Mouse (Mus musculus) testis, adult 2 months (tissue): Measurements from ENCODE around the gene Scimp. TPM values are rescaled to one million over a fixed set of nuclear protein-coding genes. Genes with fewer than 3 reads are reported as not detected.
"Not testable (repeated sequence)": the region's sequence is repeated elsewhere in the genome, so short reads cannot be mapped to it uniquely, and the experiment has no call there.

Source experiments
- H3K27ac ChIP-seq: fragments of 200-500 bp; 2 replicates; pipeline ENCODE4 v1.5.1; 2012; ENCODE audit warnings: low read depth, low read length; ENCODE audit not compliant: control insufficient read depth, insufficient read depth
- H3K27me3 ChIP-seq: fragments of 200-500 bp; 2 replicates; pipeline ENCODE4 v1.6.1; 2012; ENCODE audit warnings: mild to moderate bottlenecking, low read length, moderate library complexity; ENCODE audit not compliant: control insufficient read depth, insufficient read depth
- H3K36me3 ChIP-seq: fragments of 200-500 bp; 2 replicates; pipeline ENCODE4 v1.6.1; 2012; ENCODE audit warnings: mild to moderate bottlenecking, low read length; ENCODE audit not compliant: control insufficient read depth, insufficient read depth
- H3K4me1 ChIP-seq: fragments of 200-500 bp; 2 replicates; pipeline ENCODE4 v1.6.1; 2012; ENCODE audit warnings: low read length; ENCODE audit not compliant: control insufficient read depth, insufficient read depth
- H3K4me3 ChIP-seq: fragments of 200-500 bp; 2 replicates; pipeline ENCODE4 v1.5.1; 2012; ENCODE audit warnings: low read depth, mild to moderate bottlenecking, low read length, moderate library complexity, mixed read lengths; ENCODE audit not compliant: control insufficient read depth
- CTCF ChIP-seq: fragments of 200-500 bp; IDR thresholded peaks from 2 replicates; pipeline ENCODE4 v1.5.1; 2012; ENCODE audit warnings: low read depth, mild to moderate bottlenecking, inconsistent platforms, low read length, moderate library complexity; ENCODE audit not compliant: control insufficient read depth, insufficient read depth, insufficient replicate concordance
- POLR2A ChIP-seq: fragments of 200-500 bp; IDR thresholded peaks from 2 replicates; pipeline ENCODE4 v1.6.1; 2012; ENCODE audit warnings: low read depth, mild to moderate bottlenecking, inconsistent platforms, low read length, moderate library complexity; ENCODE audit not compliant: control insufficient read depth
- polyA plus RNA-seq: library from polyadenylated mRNA; depleted of rRNA; stranded (reverse); fragments of >200 nt; gene quantifications from 2 replicates; pipeline ENCODE4 v1.2.3, GENCODE M21; 2012

Gene Scimp
- polyA plus RNA-seq, 1 experiment = 0.16 TPM

DNA sequence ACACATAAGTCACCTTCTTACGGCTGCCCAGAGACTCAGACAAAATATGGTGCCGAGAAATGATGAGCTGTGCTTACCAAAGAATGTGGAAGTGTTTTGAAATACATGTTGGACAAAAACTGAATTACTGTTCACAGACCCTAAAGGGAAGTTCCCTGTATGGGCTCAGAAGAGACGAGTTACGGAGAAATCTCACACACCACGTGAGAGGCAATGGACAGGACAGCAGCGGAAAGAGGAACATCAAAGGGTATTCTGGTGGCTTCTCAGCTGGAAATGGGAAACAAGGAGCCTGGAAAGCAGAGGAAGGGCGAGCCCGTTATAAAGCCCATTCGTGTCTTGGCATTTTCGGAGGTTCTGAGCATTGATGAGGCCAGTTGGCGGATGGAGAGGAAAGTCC, 25.3 kb downstream of the Scimp start:
- TF ChIP-seq CTCF = no peak
- TF ChIP-seq POLR2A = no peak
- Histone ChIP-seq H3K27me3 (no peaks in the 10 kb centered on the region), H3K36me3 (no peaks in the 10 kb centered on the region), H3K4me1 (no peaks in the 10 kb centered on the region), H3K4me3 (no peak overlapping the region), H3K27ac (no peak overlapping the region)

DNA sequence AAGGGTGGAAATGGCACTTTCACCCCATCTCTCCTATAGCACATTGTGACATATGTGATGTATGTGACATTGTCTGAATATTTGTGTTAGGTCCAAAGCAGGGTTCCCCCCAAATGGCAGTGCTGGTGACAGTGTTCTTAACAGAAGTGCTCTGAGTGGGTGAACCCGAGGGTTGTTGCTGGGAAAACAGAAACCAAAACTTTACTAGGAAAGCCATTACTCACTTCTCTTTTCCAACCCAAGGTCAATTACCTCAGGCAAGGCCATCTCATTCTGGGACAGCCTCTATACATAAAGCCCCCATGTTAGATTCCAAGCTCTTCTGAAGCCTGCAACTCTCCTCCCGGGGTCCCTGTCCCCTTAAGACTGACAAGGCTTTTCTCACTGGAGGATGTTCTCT, 26.5 kb downstream of the Scimp start:
- Histone ChIP-seq H3K27ac (no peak overlapping the region), H3K4me1 (no peaks in the 10 kb centered on the region), H3K36me3 (no peaks in the 10 kb centered on the region), H3K4me3 (no peak overlapping the region), H3K27me3 (no peaks in the 10 kb centered on the region)
- TF ChIP-seq CTCF = no peak
- TF ChIP-seq POLR2A = no peak

DNA sequence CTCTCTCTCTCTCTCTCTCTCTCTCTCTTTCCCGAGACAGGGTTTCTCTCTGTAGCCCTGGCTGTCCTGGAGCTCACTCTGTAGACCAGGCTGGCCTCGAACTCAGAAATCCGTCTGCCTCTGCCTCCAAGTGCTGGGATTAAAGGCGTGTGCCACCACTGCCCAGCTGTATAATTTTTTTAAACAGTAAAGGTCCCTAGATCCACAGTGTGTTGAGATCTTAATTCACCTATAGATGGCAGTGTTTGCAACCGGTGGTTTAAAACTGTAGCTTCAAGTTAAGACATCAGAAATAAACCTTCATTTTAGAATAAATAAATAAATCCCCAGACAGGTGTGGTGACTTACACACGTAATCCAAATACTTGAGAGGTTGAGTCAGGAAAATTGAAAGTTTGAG, 34.3 kb downstream of the Scimp start:
- not testable (repeated sequence) for H3K27me3 ChIP-seq, H3K27ac ChIP-seq, H3K4me1 ChIP-seq, H3K4me3 ChIP-seq, H3K36me3 ChIP-seq

GRCm38 (mm10) chr11:70777634-70778033, 34.8 kb downstream of the Scimp start:
- no peak overlapping the region for H3K27ac ChIP-seq
- H3K4me1 ChIP-seq = peaks cover 4% of the 10 kb centered on the region
- TF ChIP-seq POLR2A (no peak), CTCF (no peak)

DNA sequence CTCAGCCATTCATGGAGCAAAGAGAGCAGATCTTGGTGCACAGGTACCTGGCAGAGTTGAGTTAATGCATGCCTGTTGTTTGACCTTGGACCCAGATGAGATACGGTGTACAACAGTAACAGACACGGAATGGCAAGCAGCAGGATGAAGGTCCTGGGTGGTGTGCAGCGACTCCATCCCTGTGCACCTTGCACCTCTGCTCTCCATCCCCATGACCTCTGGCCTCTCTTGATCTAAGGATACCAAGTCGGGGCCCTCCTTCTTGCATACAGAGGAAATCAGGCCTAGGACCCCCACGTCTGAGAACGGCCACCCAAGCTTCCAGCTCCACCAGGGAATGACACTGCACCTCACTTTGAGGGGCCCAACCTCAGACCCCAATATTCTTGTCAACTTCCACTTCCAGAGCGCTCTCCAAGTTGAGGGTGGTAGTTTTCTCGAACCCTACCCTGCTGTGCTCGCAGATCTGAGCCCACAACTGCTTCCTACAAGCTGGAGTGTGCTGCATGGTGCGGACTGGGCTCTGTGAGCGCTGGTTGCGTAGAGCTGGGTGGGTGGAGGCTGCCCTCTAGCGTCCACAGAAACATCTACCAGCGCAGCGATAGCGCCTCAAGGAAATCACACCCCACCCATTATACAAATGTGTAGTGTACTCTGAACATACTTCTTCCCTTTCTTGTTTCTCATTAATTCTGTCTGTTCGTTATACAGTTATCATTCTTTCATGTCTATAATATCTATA, 35.4 kb downstream of the Scimp start:
- Histone ChIP-seq H3K4me3 (no peak overlapping the region), H3K27ac (no peak overlapping the region), H3K4me1 (peaks cover 4% of the 10 kb centered on the region), H3K27me3 (no peaks in the 10 kb centered on the region), H3K36me3 (no peaks in the 10 kb centered on the region)
- TF ChIP-seq POLR2A (no peak), CTCF (peak; percentile 86; the same call in 1 of the 2 replicates)

More at GRCm38 (mm10) chr11:70777634-70778033, 34.8 kb downstream of the Scimp start:
- no peaks in the 10 kb centered on the region for H3K27me3 ChIP-seq
- H3K4me3 ChIP-seq = no peak overlapping the region
- no peaks in the 10 kb centered on the region for H3K36me3 ChIP-seq

GRCm38 (mm10) chr11:70770804-70771203, 41.6 kb downstream of the Scimp start:
- Histone ChIP-seq H3K4me1 (no peaks in the 10 kb centered on the region), H3K4me3 (no peak overlapping the region), H3K36me3 (no peaks in the 10 kb centered on the region; the same call in none of the 2 replicates), H3K27ac (no peak overlapping the region), H3K27me3 (no peaks in the 10 kb centered on the region)
- TF ChIP-seq CTCF (no peak), POLR2A (no peak)

GRCm38 (mm10) chr11:70765776-70766445, 46.5 kb downstream of the Scimp start:
- peaks cover 3% of the 10 kb centered on the region; the same call in 1 of the 2 replicates for H3K4me1 ChIP-seq
- no peak overlapping the region for H3K27ac ChIP-seq

More at GRCm38 (mm10) chr11:70765776-70766445, 46.5 kb downstream of the Scimp start:
- Histone ChIP-seq H3K4me3 (no peak overlapping the region), H3K36me3 (no peaks in the 10 kb centered on the region), H3K27me3 (no peaks in the 10 kb centered on the region)
- TF ChIP-seq POLR2A (no peak), CTCF (no peak)
